Mouse (Mus musculus) neural tube, embryonic 13.5 days (tissue): Measurements from ENCODE around the gene Diras1. TPM values are rescaled to one million over a fixed set of nuclear protein-coding genes. Genes with fewer than 3 reads are reported as not detected.
"Not testable (repeated sequence)": the region's sequence is repeated elsewhere in the genome, so short reads cannot be mapped to it uniquely, and the experiment has no call there.

Experiments used
- ATAC-seq: fragments of 200-750 bp; cut with Nextera tagmentation; 2 replicates; pipeline ENCODE4 v1.8.0; 2017; ENCODE audit warnings: low read depth, mild to moderate bottlenecking, moderate TSS enrichment, moderate library complexity
- H3K27ac ChIP-seq: fragments of 300-500 bp; sonication (generic); replicated peaks from 2 replicates; pipeline ENCODE4 v1.5.1; 2015; ENCODE audit warnings: moderate library complexity, mild to moderate bottlenecking, inconsistent platforms
- H3K27me3 ChIP-seq: fragments of 300-500 bp; sonication (generic); 2 replicates; pipeline ENCODE4 v1.6.1; 2015; ENCODE audit warnings: mild to moderate bottlenecking, inconsistent platforms
- H3K36me3 ChIP-seq: fragments of 300-500 bp; sonication (generic); 2 replicates; pipeline ENCODE4 v1.6.1; 2015; ENCODE audit warnings: mild to moderate bottlenecking, inconsistent platforms
- H3K4me1 ChIP-seq: fragments of 300-500 bp; sonication (generic); replicated peaks from 2 replicates; pipeline ENCODE4 v1.6.1; 2015; ENCODE audit warnings: inconsistent platforms
- H3K4me2 ChIP-seq: fragments of 300-500 bp; sonication (generic); 2 replicates; pipeline ENCODE4 v1.6.1; 2015; ENCODE audit warnings: inconsistent platforms, mild to moderate bottlenecking, moderate library complexity
- H3K4me3 ChIP-seq: fragments of 300-500 bp; sonication (generic); 2 replicates; pipeline ENCODE4 v1.5.1; 2015; ENCODE audit warnings: mild to moderate bottlenecking, inconsistent platforms
- H3K9ac ChIP-seq: fragments of 300-500 bp; sonication (generic); 2 replicates; pipeline ENCODE4 v1.6.1; 2015; ENCODE audit warnings: moderate library complexity, mild to moderate bottlenecking, inconsistent platforms
- H3K9me3 ChIP-seq: fragments of 300-500 bp; sonication (generic); 2 replicates; pipeline ENCODE4 v1.6.1; 2016; ENCODE audit warnings: inconsistent platforms
- WGBS: fragments of 180-500 bp; shearing (Covaris S2); methylation state at CpG from one replicate; pipeline ENCODE4 v1.1.7; 2015; 5-methylcytosine and 5-hydroxymethylcytosine counted together
- polyA plus RNA-seq: library from polyadenylated mRNA; unstranded; fragments of >200 nt; fragmentation: Nextera tagmentation; extraction: Ambion mirVana; gene quantifications from 2 replicates; pipeline ENCODE4 v1.2.1, GENCODE M21; 2015

The Diras1 gene
- polyA plus RNA-seq, 1 experiment from 2014 or later: 38.7 TPM

- Histone ChIP-seq H3K4me3 (no peak overlapping the region), H3K27ac (no peak overlapping the region), H3K9me3 (no peaks in the 10 kb centered on the region), H3K36me3 (peaks cover 32% of the 10 kb centered on the region), H3K9ac (no peak overlapping the region), H3K4me2 (no peak overlapping the region), H3K4me1 (peaks cover 37% of the 10 kb centered on the region), H3K27me3 (no peaks in the 10 kb centered on the region)
- ATAC-seq: no peak
- WGBS: 83% methylated on average over 6 of the region's 6 CpGs
Observed at GRCm38 (mm10) chr10:81055169-81055568, 29.7 kb upstream of the Diras1 start.

- ATAC-seq: no peak
- Histone ChIP-seq H3K27me3 (no peaks in the 10 kb centered on the region), H3K9me3 (no peaks in the 10 kb centered on the region), H3K4me2 (no peak overlapping the region), H3K9ac (no peak overlapping the region), H3K4me3 (no peak overlapping the region), H3K27ac (no peak overlapping the region), H3K36me3 (peaks cover 58% of the 10 kb centered on the region), H3K4me1 (peaks cover 15% of the 10 kb centered on the region)
- 92% methylated on average over 5 of the region's 5 CpGs for WGBS
Observed at GRCm38 (mm10) chr10:81052577-81052976, 27.1 kb upstream of the Diras1 start.

- ATAC-seq: no peak
- 96% methylated on average over 6 of the region's 6 CpGs for WGBS
Observed at GRCm38 (mm10) chr10:81051133-81051532, 25.7 kb upstream of the Diras1 start.

GRCm38 (mm10) chr10:81050645-81051044 lies 25.2 kb upstream of the Diras1 start:
- H3K9me3 ChIP-seq: no peaks in the 10 kb centered on the region
- ATAC-seq: no peak
- WGBS: 88% methylated on average over 4 of the region's 4 CpGs
- H3K27ac ChIP-seq: no peak overlapping the region
- H3K4me2 ChIP-seq: no peak overlapping the region
- no peaks in the 10 kb centered on the region; the same call in 1 of the 2 replicates for H3K4me1 ChIP-seq
- H3K27me3 ChIP-seq: no peaks in the 10 kb centered on the region
- peaks cover 72% of the 10 kb centered on the region for H3K36me3 ChIP-seq
- no peak overlapping the region for H3K9ac ChIP-seq
- H3K4me3 ChIP-seq: no peak overlapping the region

More at GRCm38 (mm10) chr10:81051133-81051532, 25.7 kb upstream of the Diras1 start:
- H3K4me3 ChIP-seq: no peak overlapping the region
- H3K4me1 ChIP-seq: peaks cover under 1% of the 10 kb centered on the region; the same call in 1 of the 2 replicates
- H3K4me2 ChIP-seq: no peak overlapping the region
- H3K9ac ChIP-seq: no peak overlapping the region
- H3K27ac ChIP-seq: no peak overlapping the region
- no peaks in the 10 kb centered on the region for H3K27me3 ChIP-seq
- H3K9me3 ChIP-seq: no peaks in the 10 kb centered on the region
- H3K36me3 ChIP-seq: peaks cover 68% of the 10 kb centered on the region

GRCm38 (mm10) chr10:81045246-81045645 lies 19.8 kb upstream of the Diras1 start:
- not testable (repeated sequence) for H3K4me2 ChIP-seq, ATAC-seq
- WGBS: 94% methylated on average over 14 of the region's 14 CpGs

GRCm38 (mm10) chr10:81041458-81042175 lies 16.2 kb upstream of the Diras1 start:
- H3K4me1 ChIP-seq: peaks cover 8% of the 10 kb centered on the region
- peaks cover 45% of the 10 kb centered on the region for H3K36me3 ChIP-seq
- no peak overlapping the region for H3K9ac ChIP-seq
- no peak overlapping the region for H3K4me2 ChIP-seq
- no peak overlapping the region for H3K4me3 ChIP-seq
- H3K27ac ChIP-seq: no peak overlapping the region
- WGBS: 31% methylated on average over 13 of the region's 13 CpGs
- H3K9me3 ChIP-seq: no peaks in the 10 kb centered on the region
- no peaks in the 10 kb centered on the region for H3K27me3 ChIP-seq
- no peak for ATAC-seq

More at GRCm38 (mm10) chr10:81045246-81045645, 19.8 kb upstream of the Diras1 start:
- H3K27ac ChIP-seq, H3K4me3 ChIP-seq, H3K9me3 ChIP-seq, H3K4me1 ChIP-seq, H3K9ac ChIP-seq, H3K27me3 ChIP-seq: not testable (repeated sequence)
- H3K36me3 ChIP-seq: peaks cover 81% of the 10 kb centered on the region

- Histone ChIP-seq H3K4me1 (peaks cover 36% of the 10 kb centered on the region), H3K36me3 (peaks cover 22% of the 10 kb centered on the region), H3K27me3 (no peaks in the 10 kb centered on the region), H3K4me2 (peak within 1 kb of the TSS; percentile 58), H3K9me3 (no peaks in the 10 kb centered on the region), H3K4me3 (peak within 1 kb of the TSS; percentile 67), H3K27ac (peak within 1 kb of the TSS; percentile 30; the same call in 1 of the 2 replicates), H3K9ac (peak within 1 kb of the TSS; percentile 76)
- ATAC-seq: peak; percentile 98
- under 1% methylated on average over 35 of the region's 35 CpGs for WGBS
Observed at GRCm38 (mm10) chr10:81036988-81037580, 11.6 kb upstream of the Diras1 start, which contains the start of gene Slc39a3. Slc39a3 (minus strand) TSS chr10:81037426.

GRCm38 (mm10) chr10:81036251-81036650 lies 10.8 kb upstream of the Diras1 start:
- Histone ChIP-seq H3K27me3 (no peaks in the 10 kb centered on the region), H3K4me1 (peaks cover 34% of the 10 kb centered on the region), H3K9me3 (no peaks in the 10 kb centered on the region), H3K4me2 (no peak overlapping the region), H3K4me3 (no peak overlapping the region), H3K36me3 (peaks cover 29% of the 10 kb centered on the region), H3K27ac (no peak overlapping the region), H3K9ac (no peak overlapping the region)
- WGBS: 79% methylated on average over 7 of the region's 7 CpGs
- no peak for ATAC-seq

- Histone ChIP-seq H3K27ac (no peak overlapping the region), H3K4me1 (peaks cover 43% of the 10 kb centered on the region), H3K9me3 (no peaks in the 10 kb centered on the region), H3K27me3 (no peaks in the 10 kb centered on the region), H3K9ac (no peak overlapping the region), H3K4me3 (no peak overlapping the region), H3K36me3 (peaks cover 46% of the 10 kb centered on the region), H3K4me2 (no peak overlapping the region)
- ATAC-seq: no peak
- 82% methylated on average over 10 of the region's 10 CpGs for WGBS
Observed at GRCm38 (mm10) chr10:81033586-81033985, 8.1 kb upstream of the Diras1 start.

GRCm38 (mm10) chr10:81029031-81029430 lies 3.6 kb upstream of the Diras1 start:
- Histone ChIP-seq H3K9ac (0 out of 2 replicates have a peak overlapping the region, but pooled peaks have one; percentile 1), H3K27me3 (peaks cover 19% of the 10 kb centered on the region), H3K9me3 (no peaks in the 10 kb centered on the region), H3K4me1 (peaks cover 32% of the 10 kb centered on the region), H3K36me3 (peaks cover 43% of the 10 kb centered on the region), H3K4me3 (no peak overlapping the region), H3K27ac (no peak overlapping the region), H3K4me2 (no peak overlapping the region)
- WGBS: 64% methylated on average over 10 of the region's 10 CpGs
- no peak for ATAC-seq

GRCm38 (mm10) chr10:81028219-81028618 lies 2.8 kb upstream of the Diras1 start:
- Histone ChIP-seq H3K9ac (no peak overlapping the region), H3K9me3 (no peaks in the 10 kb centered on the region), H3K27me3 (peaks cover 26% of the 10 kb centered on the region), H3K4me3 (no peak overlapping the region), H3K36me3 (peaks cover 35% of the 10 kb centered on the region), H3K4me2 (no peak overlapping the region), H3K27ac (no peak overlapping the region), H3K4me1 (peaks cover 27% of the 10 kb centered on the region)
- ATAC-seq: no peak

- no peak overlapping the region for H3K4me3 ChIP-seq
- no peak overlapping the region for H3K27ac ChIP-seq
- 67% methylated on average over 4 of the region's 4 CpGs for WGBS
- no peaks in the 10 kb centered on the region for H3K9me3 ChIP-seq
- H3K9ac ChIP-seq: 0 out of 2 replicates have a peak overlapping the region, but pooled peaks have one; percentile 12
- no peak for ATAC-seq
- H3K36me3 ChIP-seq: peaks cover 26% of the 10 kb centered on the region
- no peak overlapping the region for H3K4me2 ChIP-seq
- peaks cover 32% of the 10 kb centered on the region for H3K27me3 ChIP-seq
- peaks cover 29% of the 10 kb centered on the region for H3K4me1 ChIP-seq
Observed at GRCm38 (mm10) chr10:81027331-81027730, 1.9 kb upstream of the Diras1 start.
